Mouse (Mus musculus) spleen, adult 2 months (tissue): Measurements from ENCODE around the gene Tmem40. TPM values are rescaled to one million over a fixed set of nuclear protein-coding genes. Genes with fewer than 3 reads are reported as not detected.

Source experiments
- DNase-seq, 2 experiments: peaks; one replicate each; pipeline versions ENCODE4 v3.0.0 to v3.0.0-alpha.2; 2012 to 2021; ENCODE audit warnings: low spot score in 2 of 2, low read depth in 1 of 2
- H3K27ac ChIP-seq: fragments of 200-500 bp; 2 replicates; pipeline ENCODE4 v1.5.1; 2012; ENCODE audit warnings: low read length, inconsistent platforms; ENCODE audit not compliant: insufficient read depth
- H3K27me3 ChIP-seq: fragments of 200-500 bp; 2 replicates; pipeline ENCODE4 v1.6.1; 2012; ENCODE audit warnings: mild to moderate bottlenecking, moderate library complexity, low read length, inconsistent platforms; ENCODE audit not compliant: control insufficient read depth, insufficient read depth
- H3K36me3 ChIP-seq: fragments of 200-500 bp; 2 replicates; pipeline ENCODE4 v1.6.1; 2012; ENCODE audit warnings: mild to moderate bottlenecking, low read length, inconsistent platforms; ENCODE audit not compliant: control insufficient read depth, insufficient read depth
- H3K4me1 ChIP-seq: fragments of 200-500 bp; 2 replicates; pipeline ENCODE4 v1.6.1; 2011; ENCODE audit warnings: inconsistent platforms; ENCODE audit not compliant: control insufficient read depth, insufficient read depth, insufficient read length
- H3K4me3 ChIP-seq: fragments of 200-500 bp; 2 replicates; pipeline ENCODE4 v1.5.1; 2011; ENCODE audit warnings: mild to moderate bottlenecking, inconsistent platforms; ENCODE audit not compliant: insufficient read depth, insufficient read length; ENCODE audit errors: extremely low read depth
- CTCF ChIP-seq: fragments of 200-500 bp; IDR thresholded peaks from 2 replicates; pipeline ENCODE4 v1.5.1; 2011; ENCODE audit warnings: mild to moderate bottlenecking, inconsistent platforms; ENCODE audit not compliant: insufficient read depth, insufficient read length, insufficient replicate concordance; ENCODE audit errors: extremely low read depth
- POLR2A ChIP-seq: fragments of 200-500 bp; IDR thresholded peaks from 2 replicates; pipeline ENCODE4 v1.6.1; 2011; ENCODE audit warnings: low read depth, low read length, inconsistent platforms
- WGBS: fragments of 180-500 bp; shearing (Covaris S2); methylation state at CpG from one replicate; pipeline ENCODE4 v1.1.7; 2018; 5-methylcytosine and 5-hydroxymethylcytosine counted together
- polyA plus RNA-seq: library from polyadenylated mRNA; depleted of rRNA; stranded (reverse); fragments of >200 nt; gene quantifications from 2 replicates; pipeline ENCODE4 v1.2.3, GENCODE M21; 2012

Gene Tmem40
- polyA plus RNA-seq, 1 experiment = 10.2 TPM

DNA sequence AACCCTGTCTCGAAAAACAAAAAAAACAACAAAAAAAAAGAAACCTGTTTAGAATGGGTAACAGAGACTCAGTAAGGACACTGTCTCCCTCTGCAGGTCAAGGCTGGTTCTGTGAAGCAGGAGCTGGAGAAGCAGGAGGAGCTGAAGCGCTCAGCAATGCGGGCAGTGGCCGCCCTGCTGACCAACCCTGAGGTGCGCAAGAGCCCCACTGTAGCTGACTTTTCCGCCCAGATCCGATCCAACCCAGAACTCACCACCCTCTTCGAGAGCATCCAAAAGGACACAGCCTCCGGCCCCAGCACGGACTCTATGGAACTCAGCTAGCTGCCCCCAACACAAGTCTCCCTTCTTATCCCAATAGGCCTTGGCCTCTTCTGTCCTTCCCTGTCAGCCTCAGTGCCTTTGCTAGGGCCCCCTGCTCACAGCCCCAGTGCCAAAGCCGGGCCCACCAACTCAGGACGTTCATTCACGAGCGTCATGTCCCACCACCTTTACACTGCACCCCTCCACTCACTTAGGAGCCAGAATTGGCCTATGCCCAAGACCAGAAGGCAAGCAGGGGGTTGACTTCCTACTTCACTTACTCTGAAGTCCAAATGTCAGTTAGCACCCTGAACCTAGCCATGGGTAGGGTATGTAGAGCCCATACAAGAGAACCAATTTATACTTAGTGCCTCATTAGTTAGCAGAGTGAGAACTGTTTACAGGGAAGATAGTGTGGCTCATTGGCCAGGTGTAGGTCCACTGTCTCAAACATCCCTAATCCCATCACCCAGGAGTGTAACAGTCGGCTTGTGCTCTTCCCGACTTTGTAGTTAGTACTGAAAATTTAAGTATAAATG is 41.6 kb upstream of the Tmem40 start:
- TF ChIP-seq POLR2A = no peak
- peak; percentile 39; the same call in 1 of the 2 replicates for TF ChIP-seq CTCF
- H3K36me3 ChIP-seq = peaks cover 19% of the 10 kb centered on the region
- no peaks in the 10 kb centered on the region for H3K27me3 ChIP-seq
- WGBS = 61% methylated on average over 16 of the region's 16 CpGs
- peak; percentile 34 to 50 for DNase-seq
- no peak overlapping the region for H3K4me3 ChIP-seq
- no peak overlapping the region for H3K27ac ChIP-seq
- peaks cover 8% of the 10 kb centered on the region; the same call in 1 of the 2 replicates for H3K4me1 ChIP-seq

DNA sequence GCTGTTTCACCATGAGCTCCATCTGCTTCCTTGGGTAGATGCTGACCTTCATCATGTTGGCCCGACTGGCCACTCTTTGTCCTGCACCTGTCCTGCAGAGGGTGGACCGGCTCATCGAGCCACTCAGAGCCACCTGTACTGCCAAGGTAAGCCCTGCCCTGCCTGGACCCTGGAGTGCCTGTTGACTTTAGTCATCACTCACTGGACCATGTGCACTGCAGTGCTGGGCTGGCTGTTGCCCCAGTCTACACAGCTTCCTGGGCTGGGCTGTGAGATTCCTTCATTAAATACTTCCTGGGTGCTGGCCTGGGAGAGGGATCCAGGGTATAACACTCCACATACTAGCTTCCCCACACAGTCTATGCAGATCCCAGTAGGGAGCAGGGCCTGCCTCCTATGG is 39.6 kb upstream of the Tmem40 start:
- H3K4me3 ChIP-seq = no peak overlapping the region
- no peak for TF ChIP-seq POLR2A
- no peak for TF ChIP-seq CTCF
- H3K4me1 ChIP-seq = peaks cover 3% of the 10 kb centered on the region; the same call in 1 of the 2 replicates
- no peak overlapping the region for H3K27ac ChIP-seq
- no peaks in the 10 kb centered on the region for H3K27me3 ChIP-seq
- no peak for DNase-seq
- H3K36me3 ChIP-seq = peaks cover 16% of the 10 kb centered on the region
- 93% methylated on average over 3 of the region's 3 CpGs for WGBS

DNA sequence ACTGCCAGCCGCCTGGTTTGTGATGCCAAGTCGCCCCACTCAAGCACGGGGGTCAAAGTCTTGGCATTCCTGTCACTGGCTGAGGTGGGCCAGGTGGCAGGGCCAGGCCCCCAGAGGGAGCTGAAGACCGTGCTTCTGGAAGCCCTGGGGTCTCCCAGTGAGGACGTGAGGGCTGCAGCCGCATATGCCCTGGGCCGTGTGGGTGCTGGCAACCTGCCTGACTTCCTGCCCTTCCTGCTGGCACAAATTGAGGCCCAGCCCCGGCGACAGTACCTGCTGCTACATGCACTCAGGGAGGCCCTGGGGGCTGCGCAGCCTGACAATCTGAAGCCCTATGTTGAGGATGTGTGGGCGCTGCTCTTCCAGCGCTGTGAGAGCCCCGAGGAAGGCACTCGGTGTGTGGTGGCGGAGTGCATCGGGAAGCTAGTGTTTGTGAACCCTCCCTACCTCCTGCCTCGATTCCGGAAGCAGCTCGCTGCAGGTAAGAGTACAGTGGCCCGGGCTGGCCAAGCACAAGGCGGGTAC is 30.5 kb upstream of the Tmem40 start:
- H3K27ac ChIP-seq = 0 out of 2 replicates have a peak overlapping the region, but pooled peaks have one; percentile 35

DNA sequence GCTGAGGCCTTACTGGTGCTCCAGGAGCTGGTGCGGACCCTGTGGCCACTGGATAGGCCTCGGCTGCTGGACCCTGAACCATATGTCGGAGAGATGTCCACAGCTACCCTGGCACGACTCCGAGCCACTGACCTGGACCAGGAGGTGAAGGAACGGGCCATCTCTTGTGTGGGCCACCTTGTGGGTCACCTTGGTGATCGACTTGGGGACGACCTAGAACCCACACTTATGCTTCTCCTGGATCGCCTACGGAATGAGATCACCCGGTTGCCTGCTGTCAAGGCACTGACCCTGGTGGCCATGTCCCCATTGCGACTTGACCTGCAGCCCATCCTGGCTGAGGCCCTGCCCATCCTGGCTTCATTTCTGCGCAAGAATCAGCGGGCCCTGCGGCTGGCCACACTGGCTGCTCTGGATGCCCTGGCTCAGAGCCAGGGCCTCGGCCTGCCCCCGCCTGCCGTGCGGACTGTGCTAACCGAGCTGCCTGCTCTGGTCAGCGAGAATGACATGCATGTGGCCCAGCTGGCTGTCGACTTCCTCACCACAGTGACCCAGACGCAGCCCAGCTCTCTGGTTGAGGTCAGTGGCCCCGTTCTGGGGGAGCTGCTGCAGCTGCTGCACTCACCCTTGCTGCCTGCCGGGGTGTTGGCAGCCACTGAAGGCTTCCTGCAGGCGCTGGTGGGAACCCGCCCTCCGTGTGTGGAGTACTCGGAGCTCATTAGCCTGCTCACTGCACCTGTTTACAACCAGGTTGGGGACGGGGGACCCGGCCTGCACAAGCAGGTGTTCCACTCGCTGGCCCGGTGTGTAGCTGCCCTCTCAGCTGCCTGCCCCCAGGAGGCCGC is 29.9 kb upstream of the Tmem40 start:
- 54% methylated on average over 34 of the region's 34 CpGs for WGBS
- TF ChIP-seq CTCF (no peak), POLR2A (no peak)

More for the DNA sequence above, 30.5 kb upstream of the Tmem40 start:
- no peak for DNase-seq
- H3K4me1 ChIP-seq = no peaks in the 10 kb centered on the region
- TF ChIP-seq CTCF (no peak), POLR2A (no peak)
- WGBS = 36% methylated on average over 21 of the region's 21 CpGs
- peak overlapping the region; percentile 17; the same call in 1 of the 2 replicates for H3K4me3 ChIP-seq
- H3K36me3 ChIP-seq = no peaks in the 10 kb centered on the region; the same call in 1 of the 2 replicates
- H3K27me3 ChIP-seq = no peaks in the 10 kb centered on the region

DNA sequence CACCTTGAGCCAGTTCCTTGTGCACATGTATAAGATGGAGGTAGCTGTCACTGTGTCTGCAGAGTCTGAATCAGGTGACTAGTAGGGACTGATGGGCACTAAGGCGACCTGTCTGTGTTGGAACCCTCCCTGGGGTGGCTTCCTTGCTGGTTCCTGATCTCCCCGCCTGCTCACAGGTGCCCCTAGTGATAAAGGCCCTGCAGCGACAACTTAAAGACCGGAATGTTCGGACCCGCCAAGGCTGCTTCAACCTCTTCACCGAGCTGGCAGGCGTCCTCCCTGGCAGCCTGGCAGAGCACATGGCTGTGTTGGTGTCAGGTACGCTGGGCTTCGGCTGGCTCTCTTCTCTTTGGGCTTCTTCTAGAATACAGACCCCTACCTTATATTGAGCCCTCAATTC is 28.8 kb upstream of the Tmem40 start:
- Histone ChIP-seq H3K4me3 (no peak overlapping the region), H3K36me3 (no peaks in the 10 kb centered on the region), H3K27me3 (no peaks in the 10 kb centered on the region), H3K4me1 (no peaks in the 10 kb centered on the region), H3K27ac (no peak overlapping the region)
- WGBS = 97% methylated on average over 10 of the region's 10 CpGs
- DNase-seq = no peak
- TF ChIP-seq CTCF = no peak
- no peak for TF ChIP-seq POLR2A

More for the DNA sequence above, 29.9 kb upstream of the Tmem40 start:
- DNase-seq = peak in 1 of 2 experiments; percentile 31
- Histone ChIP-seq H3K27me3 (no peaks in the 10 kb centered on the region), H3K36me3 (no peaks in the 10 kb centered on the region), H3K27ac (no peak overlapping the region), H3K4me1 (no peaks in the 10 kb centered on the region), H3K4me3 (peak overlapping the region; percentile 17; the same call in 1 of the 2 replicates)

DNA sequence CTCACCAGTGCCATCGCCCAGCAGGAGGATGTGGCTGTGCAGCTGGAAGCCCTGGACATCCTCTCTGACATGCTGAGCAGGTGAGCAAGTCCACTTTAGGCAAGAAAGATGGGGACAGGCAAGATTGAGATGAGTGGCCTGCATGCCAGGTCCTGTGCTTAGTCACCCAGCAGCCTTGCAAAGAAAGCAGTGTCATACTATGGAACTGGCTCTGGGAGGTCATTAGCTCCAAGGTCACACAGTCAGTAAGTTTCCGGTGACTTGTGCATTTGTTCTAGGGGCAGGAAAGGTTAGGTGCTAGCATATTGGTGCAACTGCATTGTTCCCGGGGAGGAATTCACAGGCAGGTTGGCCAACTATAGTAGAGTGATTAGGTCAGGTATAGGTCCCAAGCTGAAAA is 20.6 kb upstream of the Tmem40 start:
- DNase-seq = no peak
- H3K4me1 ChIP-seq = no peaks in the 10 kb centered on the region
- 90% methylated on average over 3 of the region's 3 CpGs for WGBS
- no peak overlapping the region for H3K27ac ChIP-seq
- TF ChIP-seq POLR2A (no peak), CTCF (no peak)
- no peaks in the 10 kb centered on the region for H3K27me3 ChIP-seq
- no peak overlapping the region for H3K4me3 ChIP-seq
- no peaks in the 10 kb centered on the region for H3K36me3 ChIP-seq

DNA sequence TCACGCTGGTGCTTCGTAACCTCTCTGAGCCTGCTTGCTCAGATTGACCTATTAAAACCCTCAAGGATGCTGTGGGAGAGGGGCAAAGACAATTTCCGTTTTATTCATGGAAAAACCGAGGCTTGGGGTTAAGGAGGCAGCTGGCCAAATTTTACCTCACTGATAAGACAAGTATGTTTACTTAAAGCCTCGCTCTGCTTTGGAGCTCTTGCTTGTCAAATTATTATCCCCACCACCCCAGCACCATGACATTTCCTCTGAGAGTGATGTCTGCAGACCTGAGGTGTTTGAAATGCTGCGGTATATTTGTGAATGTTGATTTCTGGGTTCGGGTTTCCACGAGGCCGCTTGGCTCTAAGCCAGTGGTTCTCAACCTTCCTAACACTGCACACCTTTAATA is 14.2 kb upstream of the Tmem40 start:
- WGBS = 67% methylated on average over 9 of the region's 9 CpGs
- Histone ChIP-seq H3K4me1 (no peaks in the 10 kb centered on the region; the same call in 1 of the 2 replicates), H3K27me3 (no peaks in the 10 kb centered on the region), H3K36me3 (no peaks in the 10 kb centered on the region), H3K27ac (no peak overlapping the region), H3K4me3 (no peak overlapping the region)
- TF ChIP-seq CTCF = no peak
- no peak for TF ChIP-seq POLR2A
- no peak for DNase-seq
